Mouse (Mus musculus) limb, embryonic 14.5 days (tissue): ENCODE results near the gene Grid2. TPM values are rescaled to one million over a fixed set of nuclear protein-coding genes. Genes with fewer than 3 reads are reported as not detected.

Experiments
- ATAC-seq: fragments of 200-750 bp; cut with Nextera tagmentation; 2 replicates; pipeline ENCODE4 v1.8.0; 2017; ENCODE audit warnings: low read depth, moderate number of reproducible peaks, moderate TSS enrichment; ENCODE audit not compliant: low FRiP score
- DNase-seq: peaks from one replicate; pipeline ENCODE4 v3.0.0-alpha.2; 2015; ENCODE audit warnings: low spot score
- H3K27ac ChIP-seq: fragments of 300-500 bp; sonication (generic); replicated peaks from 2 replicates; pipeline ENCODE4 v1.5.1; 2014; ENCODE audit warnings: low read depth, mild to moderate bottlenecking, low read length, moderate library complexity, mixed read lengths
- H3K27me3 ChIP-seq: fragments of 300-500 bp; sonication (generic); 2 replicates; pipeline ENCODE4 v1.6.1; 2014; ENCODE audit warnings: low read length, mixed read lengths; ENCODE audit not compliant: control insufficient read depth, insufficient read depth
- H3K36me3 ChIP-seq: fragments of 300-500 bp; sonication (generic); 2 replicates; pipeline ENCODE4 v1.6.1; 2014; ENCODE audit warnings: mild to moderate bottlenecking, low read length, moderate library complexity, mixed read lengths; ENCODE audit not compliant: control insufficient read depth, insufficient read depth
- H3K4me1 ChIP-seq: fragments of 300-500 bp; sonication (generic); 2 replicates; pipeline ENCODE4 v1.6.1; 2014; ENCODE audit warnings: antibody characterized with exemption, low read length, mixed read lengths; ENCODE audit not compliant: control insufficient read depth, insufficient read depth
- H3K4me2 ChIP-seq: fragments of 300-500 bp; sonication (generic); replicated peaks from 2 replicates; pipeline ENCODE4 v1.6.1; 2014; ENCODE audit warnings: low read depth, mild to moderate bottlenecking, low read length, moderate library complexity; ENCODE audit not compliant: severe bottlenecking
- H3K4me3 ChIP-seq: fragments of 300-500 bp; sonication (generic); replicated peaks from 2 replicates; pipeline ENCODE4 v1.5.1; 2014; ENCODE audit warnings: low read length
- H3K9ac ChIP-seq: fragments of 300-500 bp; sonication (generic); 2 replicates; pipeline ENCODE4 v1.6.1; 2014; ENCODE audit warnings: mild to moderate bottlenecking, low read depth, low read length, moderate library complexity; ENCODE audit not compliant: severe bottlenecking
- H3K9me3 ChIP-seq: fragments of 300-500 bp; sonication (generic); 2 replicates; pipeline ENCODE4 v1.6.1; 2016; ENCODE audit warnings: low read length; ENCODE audit not compliant: control insufficient read depth
- POLR2A ChIP-seq: fragments of 200-500 bp; IDR thresholded peaks from 2 replicates; pipeline ENCODE4 v1.8.0; 2012; ENCODE audit warnings: inconsistent platforms, mild to moderate bottlenecking, moderate library complexity, borderline replicate concordance; ENCODE audit not compliant: insufficient read depth, insufficient read length; ENCODE audit errors: extremely low read depth
- WGBS: fragments of 180-500 bp; shearing (Covaris S2); extraction: QIAGEN DNeasy Blood & Tissue Kit; methylation state at CpG from one replicate; pipeline ENCODE4 v1.1.7; 2014; 5-methylcytosine and 5-hydroxymethylcytosine counted together
- polyA plus RNA-seq, 2 experiments: library from polyadenylated mRNA; depleted of rRNA in 1 of 2; stranded (reverse) in 1 of 2; unstranded in 1 of 2; fragments of >200 nt; fragmentation: Nextera tagmentation in 1 of 2; extraction: Ambion mirVana in 1 of 2; gene quantifications; 2 replicates each; pipeline versions ENCODE4 v1.2.1 to v1.2.3; 2012 to 2014

Gene Grid2
- polyA plus RNA-seq, 2 experiments = 1.1 to 1.9 TPM

GRCm38 (mm10) chr6:64098662-64099061 is 843.0 kb downstream of the Grid2 start:
- Histone ChIP-seq H3K9ac (no peak overlapping the region), H3K4me1 (no peaks in the 10 kb centered on the region), H3K27ac (no peak overlapping the region), H3K9me3 (no peaks in the 10 kb centered on the region), H3K27me3 (no peaks in the 10 kb centered on the region), H3K36me3 (no peaks in the 10 kb centered on the region), H3K4me3 (no peak overlapping the region), H3K4me2 (no peak overlapping the region)
- DNase-seq (no peak), ATAC-seq (no peak)
- 78% methylated on average over 10 of the region's 10 CpGs for WGBS
- TF ChIP-seq POLR2A = no peak

- H3K27me3 ChIP-seq = no peaks in the 10 kb centered on the region
- no peaks in the 10 kb centered on the region for H3K36me3 ChIP-seq
- 76% methylated on average over 2 of the region's 2 CpGs for WGBS
- DNase-seq = no peak
- no peak for ATAC-seq
- no peak overlapping the region for H3K4me3 ChIP-seq
- no peak overlapping the region for H3K27ac ChIP-seq
- no peak overlapping the region for H3K4me2 ChIP-seq
- H3K9me3 ChIP-seq = no peaks in the 10 kb centered on the region
- H3K9ac ChIP-seq = no peak overlapping the region
- no peaks in the 10 kb centered on the region for H3K4me1 ChIP-seq
- TF ChIP-seq POLR2A = no peak
These were observed 858.9 kb downstream of the Grid2 start for GRCm38 (mm10) chr6:64114594-64114993.

DNA sequence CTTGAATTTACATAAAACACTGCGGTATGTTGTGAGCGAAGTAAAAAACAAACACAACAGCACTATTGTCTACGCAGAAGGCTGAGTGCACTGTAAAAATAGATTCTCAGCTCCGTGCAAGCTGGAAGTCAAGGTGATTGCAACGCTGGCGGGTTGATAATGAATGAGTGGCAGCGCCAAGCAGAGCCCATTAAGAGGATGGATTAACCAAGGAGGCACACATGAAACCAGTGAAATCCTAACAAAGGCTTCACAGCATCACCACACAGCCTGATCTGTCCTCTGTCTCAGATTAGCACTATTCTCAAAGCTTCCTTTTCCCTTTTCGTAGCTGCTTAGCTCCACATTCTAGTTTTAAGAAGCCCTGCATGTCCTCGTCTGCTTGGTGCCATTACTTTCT is 880.6 kb downstream of the Grid2 start:
- no peak for ATAC-seq
- H3K27ac ChIP-seq = no peak overlapping the region
- H3K4me3 ChIP-seq = no peak overlapping the region
- no peaks in the 10 kb centered on the region for H3K4me1 ChIP-seq
- WGBS = 81% methylated on average over 9 of the region's 9 CpGs
- TF ChIP-seq POLR2A = no peak
- no peaks in the 10 kb centered on the region for H3K27me3 ChIP-seq
- no peaks in the 10 kb centered on the region for H3K36me3 ChIP-seq
- H3K9ac ChIP-seq = no peak overlapping the region
- no peaks in the 10 kb centered on the region for H3K9me3 ChIP-seq
- H3K4me2 ChIP-seq = no peak overlapping the region
- DNase-seq = no peak

GRCm38 (mm10) chr6:64148613-64149012 is 892.9 kb downstream of the Grid2 start:
- Histone ChIP-seq H3K27ac (no peak overlapping the region), H3K9ac (no peak overlapping the region), H3K4me2 (no peak overlapping the region), H3K9me3 (no peaks in the 10 kb centered on the region), H3K4me3 (no peak overlapping the region), H3K27me3 (no peaks in the 10 kb centered on the region), H3K4me1 (no peaks in the 10 kb centered on the region; the same call in 1 of the 2 replicates), H3K36me3 (no peaks in the 10 kb centered on the region)
- WGBS = 37% methylated on average over 7 of the region's 7 CpGs
- ATAC-seq (peak; percentile 67; the same call in 1 of the 2 replicates), DNase-seq (no peak)
- no peak for TF ChIP-seq POLR2A

GRCm38 (mm10) chr6:64174995-64175612 is 919.4 kb downstream of the Grid2 start:
- H3K4me3 ChIP-seq = no peak overlapping the region
- ATAC-seq (no peak), DNase-seq (no peak)
- H3K27ac ChIP-seq = no peak overlapping the region
- WGBS = 98% methylated on average over 1 of the region's 1 CpGs
- no peaks in the 10 kb centered on the region for H3K36me3 ChIP-seq
- no peak for TF ChIP-seq POLR2A
- H3K27me3 ChIP-seq = no peaks in the 10 kb centered on the region
- no peaks in the 10 kb centered on the region for H3K4me1 ChIP-seq
- H3K4me2 ChIP-seq = no peak overlapping the region
- no peaks in the 10 kb centered on the region for H3K9me3 ChIP-seq
- no peak overlapping the region for H3K9ac ChIP-seq

GRCm38 (mm10) chr6:64193646-64194045 is 938.0 kb downstream of the Grid2 start:
- H3K27me3 ChIP-seq = no peaks in the 10 kb centered on the region
- H3K4me1 ChIP-seq = no peaks in the 10 kb centered on the region
- no peak for TF ChIP-seq POLR2A
- ATAC-seq (no peak), DNase-seq (no peak)
- H3K36me3 ChIP-seq = no peaks in the 10 kb centered on the region
- WGBS = 45% methylated on average over 1 of the region's 1 CpGs
- H3K9me3 ChIP-seq = no peaks in the 10 kb centered on the region
- H3K27ac ChIP-seq = no peak overlapping the region
- H3K4me3 ChIP-seq = no peak overlapping the region
- H3K9ac ChIP-seq = no peak overlapping the region
- no peak overlapping the region for H3K4me2 ChIP-seq
